In genomic region chr9:64323976-64324375, GRCm38 (mm10) we compare ENCODE assay signal across 16 mouse cellular contexts.
"Had no signal": no experiment of that assay in that cellular context is flagged by ENCODE, and none has a peak within 500 bp of the region (broad histone marks: within the 10 kb centered on the region; RNA-seq: fewer than 3 reads in every experiment).

No protein-coding gene starts in this region.

- H3K27ac ChIP-seq: neural tube, embryonic 13.5 days; neural tube, embryonic 15.5 days; stomach, embryonic 15.5 days; stomach, postnatal 0 days had no signal

- H3K9me3 ChIP-seq: neural tube, embryonic 13.5 days; neural tube, embryonic 15.5 days; stomach, embryonic 15.5 days had no signal

- H3K9ac ChIP-seq: neural tube, embryonic 13.5 days; neural tube, embryonic 15.5 days; stomach, embryonic 15.5 days had no signal

- H3K4me2 ChIP-seq: neural tube, embryonic 13.5 days; neural tube, embryonic 15.5 days; stomach, embryonic 15.5 days had no signal

- H3K4me1 ChIP-seq: neural tube, embryonic 13.5 days; neural tube, embryonic 15.5 days; stomach, embryonic 15.5 days had no signal

- H3K27me3 ChIP-seq: neural tube, embryonic 13.5 days; neural tube, embryonic 15.5 days; stomach, embryonic 15.5 days had no signal

- DNase-seq: retina, postnatal 1 day; right cerebral cortex, adult 18-20 months; right cerebral cortex, postnatal 14 days; right cerebral cortex, postnatal 25 days; right cerebral cortex, postnatal 4 days; spleen, adult 18-20 months; thymus, adult 18-20 months; thymus, adult 2 months; thymus, postnatal 14 days; thymus, postnatal 25 days; thymus, postnatal 36 days; thymus, postnatal 4 days had no signal

- H3K4me3 ChIP-seq: neural tube, embryonic 13.5 days; neural tube, embryonic 15.5 days; stomach, embryonic 15.5 days had no signal
